In the genomic region with DNA sequence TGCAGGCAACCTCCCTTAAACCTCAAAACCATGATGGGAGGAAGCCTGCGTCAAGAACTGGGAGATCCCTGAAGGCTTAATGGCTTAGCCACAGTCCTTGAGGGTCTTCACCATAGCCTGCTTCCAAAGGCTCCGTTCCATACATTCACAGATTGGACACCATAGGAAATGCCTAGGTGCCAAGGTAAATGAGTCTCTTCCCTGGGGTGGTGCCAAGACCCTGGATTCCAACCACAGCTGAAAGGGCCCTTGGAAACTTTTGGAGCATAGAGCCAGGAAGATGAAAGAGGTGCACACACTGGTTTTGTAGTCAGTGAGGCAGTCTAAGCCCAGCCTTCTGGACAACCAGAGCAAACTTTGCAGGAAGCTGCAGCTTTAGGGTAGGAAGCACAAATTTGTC, we compare ENCODE assay signal across 18 mouse cellular contexts.
"Had no signal": no experiment of that assay in that cellular context is flagged by ENCODE, and none has a peak within 500 bp of the region (broad histone marks: within the 10 kb centered on the region; RNA-seq: fewer than 3 reads in every experiment).

No protein-coding gene starts in this region.

- H3K27ac ChIP-seq: midbrain, embryonic 10.5 days; midbrain, embryonic 12.5 days; neural tube, embryonic 13.5 days; neural tube, embryonic 15.5 days had no signal

- H3K36me3 ChIP-seq: midbrain, embryonic 10.5 days; midbrain, embryonic 12.5 days; neural tube, embryonic 13.5 days; neural tube, embryonic 15.5 days had no signal

- H3K27me3 ChIP-seq: midbrain, embryonic 12.5 days; neural tube, embryonic 13.5 days; neural tube, embryonic 15.5 days had no signal

- H3K4me1 ChIP-seq: midbrain, embryonic 12.5 days; neural tube, embryonic 13.5 days; neural tube, embryonic 15.5 days had no signal

- DNase-seq: lung, adult 18-20 months; lung, embryonic 14.5 days; lung, postnatal 10 days; lung, postnatal 4 days; midbrain, embryonic 14.5 days; retina, postnatal 1 day; right cerebral cortex, adult 18-20 months; right cerebral cortex, postnatal 25 days; right cerebral cortex, postnatal 4 days; spleen, adult 18-20 months; thymus, adult 18-20 months; thymus, postnatal 14 days; thymus, postnatal 36 days had no signal

- H3K9me3 ChIP-seq: midbrain, embryonic 10.5 days; midbrain, embryonic 12.5 days; neural tube, embryonic 13.5 days; neural tube, embryonic 15.5 days had no signal

- H3K4me3 ChIP-seq: midbrain, embryonic 10.5 days; midbrain, embryonic 12.5 days; myocyte; neural tube, embryonic 13.5 days; neural tube, embryonic 15.5 days had no signal
